Mouse (Mus musculus) brain, embryonic 14.5 days (tissue): Measurements from ENCODE around the gene Gpr84.

ENCODE experiments used
- CTCF ChIP-seq: fragments of 200-500 bp; IDR thresholded peaks from 2 replicates; pipeline ENCODE4 v1.5.1; 2012; ENCODE audit warnings: inconsistent platforms, mild to moderate bottlenecking, moderate library complexity, borderline replicate concordance; ENCODE audit not compliant: insufficient read depth, insufficient read length; ENCODE audit errors: extremely low read depth
- POLR2A ChIP-seq: fragments of 200-500 bp; IDR thresholded peaks from 2 replicates; pipeline ENCODE4 v1.6.1; 2012; ENCODE audit warnings: mild to moderate bottlenecking, inconsistent platforms, borderline replicate concordance; ENCODE audit not compliant: poor library complexity, insufficient read depth, insufficient read length, severe bottlenecking; ENCODE audit errors: extremely low read depth

DNA sequence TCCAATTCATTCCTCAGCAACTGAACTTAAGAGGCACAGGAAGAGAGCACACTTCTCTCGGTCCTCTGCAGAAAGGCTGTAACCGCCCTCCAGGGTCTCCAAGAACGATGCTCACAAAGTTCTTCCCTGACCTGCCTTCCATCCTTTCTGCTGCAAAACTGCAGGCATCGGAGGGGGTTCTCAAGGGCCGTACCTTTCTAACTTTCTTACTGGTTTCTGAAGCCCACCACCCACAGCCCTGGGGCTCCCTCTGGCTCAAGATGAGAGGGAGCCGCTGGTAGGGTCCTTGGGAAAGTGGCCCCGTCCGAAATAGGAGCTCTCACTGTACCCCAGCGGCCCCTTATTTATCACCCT is 5.8 kb downstream of the Gpr84 start:
- TF ChIP-seq CTCF, result no peak
- no peak for TF ChIP-seq POLR2A
